Mouse (Mus musculus) forebrain, embryonic 14.5 days (tissue): ENCODE measurements around the gene Tfr2. TPM values are rescaled to one million over a fixed set of nuclear protein-coding genes. Genes with fewer than 3 reads are reported as not detected.

ENCODE experiments used
- ATAC-seq: fragments of 200-750 bp; cut with Nextera tagmentation; 2 replicates; pipeline ENCODE4 v1.8.0; 2017; ENCODE audit warnings: mild to moderate bottlenecking, moderate library complexity
- DNase-seq: peaks from one replicate; pipeline ENCODE4 v3.0.0-alpha.2; 2015; ENCODE audit warnings: low spot score
- H3K27ac ChIP-seq: fragments of 300-500 bp; sonication (generic); 2 replicates; pipeline ENCODE4 v1.5.1; 2014; ENCODE audit warnings: low read depth, mild to moderate bottlenecking, control low read depth, low read length, moderate library complexity
- H3K27me3 ChIP-seq: fragments of 300-500 bp; sonication (generic); replicated peaks from 2 replicates; pipeline ENCODE4 v1.6.1; 2014; ENCODE audit warnings: low read length, control low read depth, mixed read lengths; ENCODE audit not compliant: control insufficient read depth, insufficient read depth
- H3K36me3 ChIP-seq: fragments of 300-500 bp; sonication (generic); 2 replicates; pipeline ENCODE4 v1.6.1; 2014; ENCODE audit warnings: low read length, control low read depth; ENCODE audit not compliant: control insufficient read depth, insufficient read depth
- H3K4me1 ChIP-seq: fragments of 300-500 bp; sonication (generic); 2 replicates; pipeline ENCODE4 v1.6.1; 2014; ENCODE audit warnings: antibody characterized with exemption, low read length, control low read depth; ENCODE audit not compliant: control insufficient read depth, insufficient read depth
- H3K4me2 ChIP-seq: fragments of 300-500 bp; sonication (generic); 2 replicates; pipeline ENCODE4 v1.6.1; 2014; ENCODE audit warnings: mild to moderate bottlenecking, control low read depth, low read length
- H3K4me3 ChIP-seq: fragments of 300-500 bp; sonication (generic); 2 replicates; pipeline ENCODE4 v1.5.1; 2014; ENCODE audit warnings: low read depth, low read length, control low read depth
- H3K9ac ChIP-seq: fragments of 300-500 bp; sonication (generic); 2 replicates; pipeline ENCODE4 v1.6.1; 2014; ENCODE audit warnings: mild to moderate bottlenecking, low read length, control low read depth, moderate library complexity
- H3K9me3 ChIP-seq: fragments of 300-500 bp; sonication (generic); replicated peaks from 2 replicates; pipeline ENCODE4 v1.6.1; 2016; ENCODE audit warnings: low read length, control low read depth, mixed read lengths; ENCODE audit not compliant: control insufficient read depth
- WGBS: fragments of 180-500 bp; shearing (Covaris S2); extraction: QIAGEN DNeasy Blood & Tissue Kit; methylation state at CpG from one replicate; pipeline ENCODE4 v1.1.7; 2014; 5-methylcytosine and 5-hydroxymethylcytosine counted together
- polyA plus RNA-seq: library from polyadenylated mRNA; unstranded; fragments of >200 nt; fragmentation: Nextera tagmentation; extraction: Ambion mirVana; gene quantifications from 2 replicates; pipeline ENCODE4 v1.2.1, GENCODE M21; 2014

Gene Tfr2
- polyA plus RNA-seq, 1 experiment from 2014 or later: 1.8 TPM

DNA sequence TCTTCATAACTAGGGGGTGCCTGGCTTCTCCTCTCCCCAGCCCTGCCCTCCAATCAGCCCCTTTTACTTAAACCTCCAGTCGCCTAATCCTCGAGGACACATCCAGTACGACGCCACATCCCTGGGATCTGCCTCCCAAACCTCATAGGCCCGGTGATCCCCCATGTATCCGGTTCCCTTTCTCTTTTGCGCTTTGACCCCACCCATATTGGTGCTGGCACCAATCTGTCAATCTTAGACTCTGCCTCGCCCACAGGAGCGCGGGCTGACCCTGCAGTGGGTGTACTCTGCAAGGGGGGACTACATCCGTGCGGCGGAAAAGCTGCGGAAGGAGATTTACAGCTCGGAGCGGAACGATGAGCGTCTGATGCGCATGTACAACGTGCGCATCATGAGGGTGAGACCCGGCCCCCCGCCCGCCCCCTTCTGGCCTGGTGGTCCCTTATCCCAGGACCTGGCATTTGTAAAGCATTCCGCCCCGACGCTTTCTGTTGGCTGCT, 14.1 kb downstream of the Tfr2 start:
- Histone ChIP-seq H3K27me3 (no peaks in the 10 kb centered on the region), H3K4me1 (peaks cover 2% of the 10 kb centered on the region; the same call in 1 of the 2 replicates), H3K4me2 (peak overlapping the region; percentile 54), H3K9me3 (no peaks in the 10 kb centered on the region), H3K9ac (peak overlapping the region; percentile 64), H3K4me3 (peak overlapping the region; percentile 33), H3K36me3 (no peaks in the 10 kb centered on the region), H3K27ac (peak overlapping the region; percentile 59; the same call in 1 of the 2 replicates)
- ATAC-seq (peak; percentile 81), DNase-seq (peak; percentile 81)
- WGBS: 19% methylated on average over 27 of the region's 27 CpGs

DNA sequence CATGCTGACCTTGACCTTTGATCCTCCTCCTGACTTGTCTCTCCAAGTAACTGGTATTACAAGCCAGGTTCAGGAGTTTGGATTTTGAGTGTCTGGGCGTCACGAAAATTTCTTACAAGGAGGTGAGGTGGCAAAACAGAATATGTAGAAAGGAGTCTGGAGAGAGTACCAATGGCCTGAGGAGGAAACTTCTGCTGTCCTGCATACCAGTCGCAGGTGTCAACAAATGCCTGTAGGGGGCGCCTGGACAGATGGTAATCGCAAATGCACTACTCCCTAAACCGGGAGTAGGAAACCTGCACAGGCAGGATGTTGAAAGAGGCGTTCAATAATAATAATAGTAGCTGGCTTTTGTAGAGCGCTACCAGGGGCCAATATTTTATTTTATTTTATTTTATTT, 15.3 kb downstream of the Tfr2 start:
- H3K4me3 ChIP-seq: no peak overlapping the region
- no peaks in the 10 kb centered on the region for H3K36me3 ChIP-seq
- H3K4me1 ChIP-seq: peaks cover 2% of the 10 kb centered on the region; the same call in 1 of the 2 replicates
- WGBS: 34% methylated on average over 8 of the region's 8 CpGs
- peak; percentile 65 for DNase-seq
- no peak overlapping the region for H3K9ac ChIP-seq
- H3K4me2 ChIP-seq: no peak overlapping the region
- no peaks in the 10 kb centered on the region for H3K9me3 ChIP-seq
- ATAC-seq: 0 out of 2 replicates have a peak, but pooled peaks have one; percentile 25
- no peaks in the 10 kb centered on the region for H3K27me3 ChIP-seq
- no peak overlapping the region for H3K27ac ChIP-seq

DNA sequence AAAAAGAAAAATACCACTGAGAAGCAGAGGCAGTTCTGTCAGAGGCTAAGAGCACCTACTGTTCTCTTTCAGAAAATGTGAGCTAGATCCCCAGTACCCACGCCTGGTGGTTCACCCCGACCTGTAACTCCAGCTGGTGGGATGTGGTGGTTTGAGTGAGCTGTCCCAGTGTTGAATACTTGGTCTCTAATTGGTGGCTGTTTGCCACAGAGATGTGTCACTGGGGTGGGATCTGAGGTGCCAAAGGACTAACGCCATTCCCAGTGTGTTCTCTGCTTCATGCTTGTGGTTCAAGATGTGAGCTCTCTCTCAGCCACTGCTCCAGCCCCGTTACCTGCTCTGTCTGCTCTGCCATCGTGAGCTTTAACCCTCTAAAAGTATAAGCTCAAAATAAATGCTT, 20.9 kb downstream of the Tfr2 start:
- no peaks in the 10 kb centered on the region for H3K4me1 ChIP-seq
- DNase-seq: no peak
- no peak for ATAC-seq
- H3K36me3 ChIP-seq: no peaks in the 10 kb centered on the region
- WGBS: 77% methylated on average over 5 of the region's 5 CpGs
- no peak overlapping the region for H3K4me2 ChIP-seq
- no peaks in the 10 kb centered on the region for H3K27me3 ChIP-seq
- no peaks in the 10 kb centered on the region for H3K9me3 ChIP-seq
- no peak overlapping the region for H3K4me3 ChIP-seq
- no peak overlapping the region for H3K27ac ChIP-seq
- H3K9ac ChIP-seq: no peak overlapping the region

DNA sequence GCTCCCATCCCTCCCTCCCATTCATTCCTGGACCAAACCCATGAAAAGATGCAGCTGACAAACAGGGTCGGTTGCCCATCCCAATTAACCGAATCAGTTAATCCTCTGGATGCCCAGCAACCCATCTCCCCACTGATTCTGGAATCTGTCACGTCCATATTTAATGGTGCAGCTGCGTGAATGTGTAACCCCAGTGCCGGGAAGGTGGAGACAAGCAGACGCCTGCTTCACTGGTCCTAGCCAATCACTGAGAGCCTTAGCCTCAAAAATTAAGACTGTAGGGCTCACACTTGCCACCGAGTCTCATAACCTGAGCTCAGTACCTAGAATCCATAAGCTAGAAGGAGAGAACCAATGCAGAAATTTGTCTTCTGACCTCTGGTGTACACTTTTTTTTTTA, 26.3 kb downstream of the Tfr2 start:
- H3K9me3 ChIP-seq: no peaks in the 10 kb centered on the region
- 75% methylated on average over 7 of the region's 7 CpGs for WGBS
- H3K4me3 ChIP-seq: no peak overlapping the region
- H3K4me1 ChIP-seq: peaks cover 13% of the 10 kb centered on the region
- ATAC-seq: no peak
- H3K27ac ChIP-seq: no peak overlapping the region
- H3K36me3 ChIP-seq: no peaks in the 10 kb centered on the region
- no peaks in the 10 kb centered on the region for H3K27me3 ChIP-seq
- DNase-seq: no peak
- no peak overlapping the region for H3K9ac ChIP-seq
- no peak overlapping the region for H3K4me2 ChIP-seq

DNA sequence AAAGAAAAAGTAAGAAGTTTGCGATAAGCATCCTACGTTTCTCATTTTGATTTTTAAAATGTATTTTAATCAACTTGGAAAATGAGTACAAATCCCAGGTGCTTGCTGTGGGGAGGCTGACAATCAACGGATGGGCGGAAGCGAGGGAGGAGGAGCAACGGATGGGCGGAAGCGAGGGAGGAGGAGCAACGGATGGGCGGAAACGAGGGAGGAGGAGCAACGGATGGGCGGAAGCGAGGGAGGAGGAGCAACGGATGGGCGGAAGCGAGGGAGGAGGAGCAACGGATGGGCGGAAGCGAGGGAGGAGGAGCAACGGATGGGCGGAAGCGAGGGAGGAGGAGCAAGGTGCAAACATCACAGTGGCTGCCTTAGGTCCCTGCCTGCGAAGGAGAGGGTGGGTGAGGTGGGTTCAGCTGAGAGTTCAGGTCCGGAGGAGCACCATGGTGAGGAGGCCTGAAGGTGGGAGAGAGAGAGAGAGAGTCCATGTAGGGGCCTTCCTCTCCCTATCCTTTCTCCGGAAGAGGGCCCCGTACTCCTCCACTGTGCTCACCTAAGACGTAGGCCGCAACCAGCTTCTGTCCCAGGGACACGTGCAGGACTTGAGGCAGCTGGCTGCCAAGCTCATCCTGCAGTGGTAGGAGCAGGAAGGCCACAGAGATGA, 27.1 kb downstream of the Tfr2 start:
- Histone ChIP-seq H3K9ac (no peak overlapping the region), H3K9me3 (no peaks in the 10 kb centered on the region), H3K4me3 (no peak overlapping the region), H3K4me2 (peak overlapping the region; percentile 21; the same call in 1 of the 2 replicates), H3K27me3 (no peaks in the 10 kb centered on the region), H3K27ac (no peak overlapping the region), H3K36me3 (no peaks in the 10 kb centered on the region), H3K4me1 (peaks cover 13% of the 10 kb centered on the region)
- ATAC-seq (no peak), DNase-seq (no peak)
- 38% methylated on average over 22 of the region's 30 CpGs for WGBS

DNA sequence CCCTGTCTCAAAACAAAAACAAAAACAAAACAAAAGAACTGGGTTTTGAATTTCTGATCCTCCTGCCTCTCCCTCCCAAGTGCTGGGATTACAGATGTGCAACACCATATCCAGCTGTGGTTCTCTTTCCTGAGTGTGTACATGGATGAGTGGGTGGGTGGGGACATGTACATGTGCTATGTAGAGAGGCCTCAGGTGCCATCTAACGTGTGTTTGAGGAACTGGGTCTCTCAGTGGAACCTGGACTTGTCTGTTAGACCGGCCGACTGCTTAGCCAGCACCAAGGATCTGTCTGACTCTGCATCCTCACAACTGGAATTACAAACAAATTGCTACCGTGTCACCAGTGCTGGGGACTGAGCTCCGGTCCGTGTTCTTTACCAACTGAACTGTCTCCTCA, 28.0 kb downstream of the Tfr2 start:
- H3K36me3 ChIP-seq: no peaks in the 10 kb centered on the region

DNA sequence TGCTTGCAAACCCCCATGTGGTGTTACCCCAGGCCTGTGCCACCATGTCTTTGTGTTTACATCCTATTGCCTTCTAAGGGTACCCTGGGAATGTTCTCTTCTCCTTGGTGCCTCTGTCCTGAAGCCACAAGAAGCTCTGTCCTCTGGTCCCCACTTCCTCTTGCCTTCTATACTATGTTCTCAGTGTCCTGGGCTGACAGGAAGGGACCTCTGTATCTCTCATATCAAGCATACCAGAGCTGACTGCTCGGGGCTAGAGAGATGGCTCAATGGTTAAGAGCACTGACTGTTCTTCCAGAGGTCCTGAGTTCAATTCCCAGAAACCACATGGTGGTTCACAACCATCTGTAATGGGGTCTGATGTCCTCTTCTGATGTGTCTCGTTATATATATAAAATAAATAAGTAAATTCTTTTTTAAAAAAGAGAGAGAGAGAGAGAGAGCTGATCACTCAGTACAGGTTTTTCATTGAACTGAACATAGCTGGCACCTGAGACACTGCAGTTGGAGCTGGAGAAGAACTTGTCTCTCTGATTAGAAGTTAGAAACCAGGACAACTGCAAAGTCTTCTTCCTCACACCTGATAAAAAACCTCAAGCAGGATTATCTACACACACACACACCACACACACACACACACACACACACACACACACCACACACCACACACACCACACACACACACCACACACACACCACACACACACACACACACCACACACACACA, 28.6 kb downstream of the Tfr2 start:
- 86% methylated on average over 2 of the region's 2 CpGs for WGBS
- DNase-seq (no peak), ATAC-seq (no peak)
- no peaks in the 10 kb centered on the region for H3K36me3 ChIP-seq
- H3K4me1 ChIP-seq: peaks cover 18% of the 10 kb centered on the region
- H3K27me3 ChIP-seq: no peaks in the 10 kb centered on the region
- no peak overlapping the region for H3K4me3 ChIP-seq
- H3K9ac ChIP-seq: no peak overlapping the region
- no peak overlapping the region for H3K27ac ChIP-seq
- no peak overlapping the region for H3K4me2 ChIP-seq
- no peaks in the 10 kb centered on the region for H3K9me3 ChIP-seq

More for the DNA sequence above, 28.0 kb downstream of the Tfr2 start:
- ATAC-seq (no peak), DNase-seq (no peak)
- no peaks in the 10 kb centered on the region for H3K27me3 ChIP-seq
- no peak overlapping the region for H3K27ac ChIP-seq
- H3K4me2 ChIP-seq: no peak overlapping the region
- no peaks in the 10 kb centered on the region for H3K9me3 ChIP-seq
- no peak overlapping the region for H3K4me3 ChIP-seq
- H3K4me1 ChIP-seq: peaks cover 17% of the 10 kb centered on the region
- no peak overlapping the region for H3K9ac ChIP-seq
- WGBS: 96% methylated on average over 6 of the region's 6 CpGs

DNA sequence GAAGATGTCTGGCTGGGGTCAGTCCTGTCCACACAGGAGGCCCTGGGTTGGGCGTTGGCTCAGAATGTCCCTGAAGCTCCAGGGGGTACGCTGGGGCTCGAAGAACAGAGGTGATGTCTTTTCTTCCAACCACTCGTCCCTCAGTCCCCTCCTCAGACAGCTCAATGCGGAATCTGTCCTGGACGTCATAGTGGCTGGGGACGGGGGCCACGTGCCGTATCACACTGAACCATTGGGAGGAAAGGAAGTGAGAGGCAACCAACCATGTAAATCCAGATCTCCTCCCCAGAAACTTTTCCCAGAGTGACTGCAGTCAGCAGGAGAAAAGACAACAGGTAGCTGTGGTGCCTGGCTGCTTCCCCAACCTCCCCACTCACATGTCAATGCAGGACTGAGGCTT, 30.0 kb downstream of the Tfr2 start:
- ATAC-seq (no peak), DNase-seq (no peak)
- Histone ChIP-seq H3K4me1 (peaks cover 18% of the 10 kb centered on the region), H3K27ac (no peak overlapping the region), H3K27me3 (no peaks in the 10 kb centered on the region), H3K9ac (peak overlapping the region; percentile 86), H3K4me3 (peak overlapping the region; percentile 74), H3K36me3 (no peaks in the 10 kb centered on the region), H3K4me2 (peak overlapping the region; percentile 95), H3K9me3 (no peaks in the 10 kb centered on the region)
- 68% methylated on average over 9 of the region's 9 CpGs for WGBS

DNA sequence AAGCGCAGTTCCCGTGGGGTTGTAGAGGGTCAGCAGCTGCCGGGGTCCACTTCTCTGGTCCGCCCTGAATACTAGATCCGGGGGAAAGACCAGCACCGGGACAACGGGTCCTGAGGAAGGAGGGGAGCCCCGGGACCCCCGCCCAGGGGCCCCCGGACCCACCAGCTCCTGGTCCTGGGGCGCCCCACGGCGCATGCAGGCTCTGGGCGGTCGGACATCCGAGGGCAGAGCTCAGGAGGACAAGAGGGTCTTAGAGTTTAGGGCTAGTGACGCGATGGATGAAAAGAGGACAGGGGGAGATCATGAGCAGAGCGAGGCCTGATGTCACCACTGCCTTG, 30.6 kb downstream of the Tfr2 start:
- no peaks in the 10 kb centered on the region for H3K9me3 ChIP-seq
- peaks cover 18% of the 10 kb centered on the region for H3K4me1 ChIP-seq
- peak overlapping the region; percentile 78; the same call in 1 of the 2 replicates for H3K27ac ChIP-seq
- H3K4me3 ChIP-seq: peak overlapping the region; percentile 74
- ATAC-seq: no peak; the same call in 1 of the 2 replicates
- no peak for DNase-seq
- H3K9ac ChIP-seq: peak overlapping the region; percentile 86
- WGBS: 4% methylated on average over 19 of the region's 19 CpGs
- no peaks in the 10 kb centered on the region for H3K27me3 ChIP-seq
- no peaks in the 10 kb centered on the region for H3K36me3 ChIP-seq
- H3K4me2 ChIP-seq: peak overlapping the region; percentile 95
